Mouse (Mus musculus) liver, postnatal 0 days (tissue): ENCODE data around the gene Btg4.

Source experiments
- CTCF ChIP-seq: sonication (generic); IDR thresholded peaks from 2 replicates; pipeline ENCODE4 v1.5.1; 2016; ENCODE audit warnings: antibody characterized with exemption, low read depth
- EP300 ChIP-seq: IDR thresholded peaks from 2 replicates; pipeline ENCODE4 v1.6.1; 2016; ENCODE audit warnings: antibody characterized with exemption, low read depth, mild to moderate bottlenecking

DNA sequence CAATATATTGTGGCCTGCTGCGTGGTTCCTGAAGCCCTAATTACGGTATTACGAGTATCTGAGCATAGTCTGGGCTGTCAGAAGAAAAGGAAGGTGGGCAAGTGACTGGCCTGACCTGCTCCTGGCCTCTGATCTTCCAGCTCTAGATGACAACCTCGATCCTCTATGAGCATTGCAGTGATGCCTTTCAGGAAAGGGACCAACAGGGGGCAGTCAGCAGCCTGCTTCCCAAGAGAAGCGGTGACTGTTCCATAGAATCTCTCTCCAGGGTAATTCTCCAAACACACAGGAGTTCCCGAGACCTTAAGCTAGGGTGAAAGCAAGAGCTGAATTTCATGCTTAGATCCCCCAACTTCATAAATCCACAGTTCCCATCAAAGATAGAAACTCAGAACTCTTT, 83.5 kb downstream of the Btg4 start:
- TF ChIP-seq CTCF (peak; percentile 9; the same call in 1 of the 2 replicates), EP300 (no peak)
